Mouse (Mus musculus) C2C12 (cell line): ENCODE data around the gene Arrdc2.
"Not testable (repeated sequence)": the region's sequence is repeated elsewhere in the genome, so short reads cannot be mapped to it uniquely, and the experiment has no call there.

Experiments
- CEBPB ChIP-seq: IDR thresholded peaks from one replicate; pipeline ENCODE4 v1.6.1; 2011; ENCODE audit warnings: low read depth, mild to moderate bottlenecking, control low read depth, moderate library complexity
- CTCF ChIP-seq: IDR thresholded peaks from one replicate; pipeline ENCODE4 v1.5.1; 2011; ENCODE audit not compliant: control insufficient read depth, insufficient read depth, insufficient read length
- FOSL1 ChIP-seq: IDR thresholded peaks from one replicate; pipeline ENCODE4 v1.8.0; 2011; ENCODE audit warnings: mild to moderate bottlenecking, low read length; ENCODE audit not compliant: poor library complexity, insufficient read depth, severe bottlenecking
- MYOG ChIP-seq: IDR thresholded peaks from one replicate; pipeline ENCODE4 v1.6.1; 2011; ENCODE audit not compliant: control insufficient read depth, insufficient read length; ENCODE audit errors: extremely low read depth

- TF ChIP-seq CEBPB, FOSL1, CTCF, MYOG: not testable (repeated sequence)
Measured at GRCm38 (mm10) chr8:70822594-70822993, 16.9 kb downstream of the Arrdc2 start.
